Mouse (Mus musculus) liver, embryonic 18 days (tissue): ENCODE measurements around the gene Aipl1. TPM values are rescaled to one million over a fixed set of nuclear protein-coding genes. Genes with fewer than 3 reads are reported as not detected.

Experiments used
- polyA plus RNA-seq: library from polyadenylated mRNA; depleted of rRNA; stranded (reverse); fragments of >200 nt; gene quantifications from 2 replicates; pipeline ENCODE4 v1.2.3, GENCODE M21; 2012; rRNA removed

Gene Aipl1
- polyA plus RNA-seq = 0.03 and 0.06 TPM in 2 replicates

GRCm38 (mm10) chr11:72037409-72037808, at the start of gene Aipl1:
Gene Aipl1, minus strand, starts transcription at chr11:72037509.

GRCm38 (mm10) chr11:72041768-72042607, 4.7 kb upstream of the Aipl1 start, which contains the start of gene Pimreg:
Gene Pimreg, plus strand, starts transcription at chr11:72042032.

Other genes starting within 250 kb of the Aipl1 start
- 6.7 and 7.2 TPM in 2 replicates for gene Pimreg, start 4.5 kb upstream of the Aipl1 start, polyA plus RNA-seq
- 0.02 and 0.03 TPM in 2 replicates for gene Pitpnm3, start 98.3 kb upstream of the Aipl1 start, polyA plus RNA-seq
- 0.05 and 0.08 TPM in 2 replicates for gene Gm43951, start 169.3 kb upstream of the Aipl1 start, polyA plus RNA-seq
- 2.0 and 2.1 TPM in 2 replicates for gene 4933427D14Rik, start 169.9 kb upstream of the Aipl1 start, polyA plus RNA-seq
- gene Txndc17, start 170.0 kb upstream of the Aipl1 start, polyA plus RNA-seq = 52.2 and 52.7 TPM in 2 replicates
- gene Med31, start 178.1 kb upstream of the Aipl1 start, polyA plus RNA-seq = 9.4 and 9.8 TPM in 2 replicates
- 0.01 TPM in 1 of 2 replicates, not detected in the other for gene Slc13a5, start 229.7 kb upstream of the Aipl1 start, polyA plus RNA-seq